Mouse (Mus musculus): ENCODE results near the gene Tmc6. TPM values are rescaled to one million over a fixed set of nuclear protein-coding genes. Genes with fewer than 3 reads are reported as not detected.
A peak's percentile ranks its signal among the peaks of the same experiment; 100 is the strongest.

Tmc6 gene
- total RNA-seq, 1 experiment = 36.0 TPM

GRCm38 (mm10) chr11:117794035-117794551 lies 12.1 kb upstream of the Tmc6 start:
- Histone ChIP-seq H3K4me1 (ENCODE audit: control insufficient read depth in 2 of 2, insufficient read depth in 2 of 2, low read length in 2 of 2, poor library complexity in 1 of 2) (peaks cover 4 to 33% of the 10 kb centered on the region in 2 experiments; a peak in 2 of 4 replicates), H3K36me3 (ENCODE audit: control insufficient read depth, insufficient read depth, low read length, poor library complexity, severe bottlenecking) (no peaks in the 10 kb centered on the region), H3K9ac (ENCODE audit: insufficient read depth, low read depth, low read length, poor library complexity, severe bottlenecking) (no peak overlapping the region), H3K9me3 (ENCODE audit: control insufficient read depth, insufficient read depth, low read depth, low read length) (no peaks in the 10 kb centered on the region), H3K4me3 (ENCODE audit: insufficient read depth in 1 of 2, low read depth in 1 of 2, low read length in 2 of 2, poor library complexity in 1 of 2, severe bottlenecking in 1 of 2) (no peak overlapping the region), H3K27ac (ENCODE audit: insufficient read depth, low read depth, low read length, poor library complexity, severe bottlenecking) (no peak overlapping the region)
- TF ChIP-seq CHD2 (IDR thresholded peaks at IDR 0.05; ENCODE audit: low read depth, low read length) (no peak), HCFC1 (IDR thresholded peaks at IDR 0.05; ENCODE audit: borderline replicate concordance, insufficient read depth, low read length) (no peak), ZC3H11A (IDR thresholded peaks at IDR 0.05; ENCODE audit: borderline replicate concordance, low read depth, low read length) (no peak), ZNF384 (IDR thresholded peaks at IDR 0.05; ENCODE audit: low read depth, low read length) (no peak), MAFK (IDR thresholded peaks at IDR 0.05; ENCODE audit: insufficient read depth, low read depth, low read length) (no peak)
- DNase-seq (ENCODE audit: low read depth, low spot score) = no peak
- in situ Hi-C loops (cut with MboI; ENCODE audit: low sequenced_read_pairs in 2 of 2, unreplicated experiment in 2 of 2) = no loop called here

DNA sequence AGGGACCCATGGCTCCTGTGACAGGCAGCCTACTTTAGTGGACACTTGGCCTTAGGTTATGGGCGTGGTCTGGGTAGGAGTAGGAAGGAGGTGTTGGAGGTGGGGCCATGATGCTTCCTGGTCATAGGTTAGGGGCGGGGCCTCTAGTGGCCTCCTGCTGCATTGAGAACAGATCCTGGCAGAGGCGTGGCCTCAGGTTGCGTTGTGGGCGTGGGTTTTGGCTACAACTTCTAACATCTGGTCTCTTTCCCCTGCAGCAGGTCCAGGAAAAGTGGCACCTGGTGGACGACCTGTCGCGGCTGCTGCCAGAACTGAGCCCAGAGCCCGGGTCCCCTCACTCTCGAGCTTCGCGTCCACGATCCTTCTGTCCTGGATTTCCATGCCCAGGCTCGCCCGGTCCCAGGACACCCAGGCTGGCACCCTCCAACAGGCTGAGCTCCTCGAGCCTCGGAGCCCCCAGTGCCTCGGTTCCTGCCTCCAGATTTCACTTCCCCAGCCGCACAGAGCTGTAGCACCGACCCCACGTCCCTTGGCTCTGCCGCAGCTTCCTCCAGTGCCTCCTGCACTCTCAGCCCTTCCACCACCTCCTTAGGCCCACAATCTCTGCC lies 10.4 kb upstream of the Tmc6 start:
- Histone ChIP-seq H3K4me1 (ENCODE audit: control insufficient read depth in 2 of 2, insufficient read depth in 2 of 2, low read length in 2 of 2, poor library complexity in 1 of 2) (peaks cover 4 to 23% of the 10 kb centered on the region in 2 experiments; a peak in 2 of 4 replicates), H3K4me3 (ENCODE audit: insufficient read depth in 1 of 2, low read depth in 1 of 2, low read length in 2 of 2, poor library complexity in 1 of 2, severe bottlenecking in 1 of 2) (peak overlapping the region; percentile 37 to 60), H3K9me3 (ENCODE audit: control insufficient read depth, insufficient read depth, low read depth, low read length) (no peaks in the 10 kb centered on the region), H3K36me3 (ENCODE audit: control insufficient read depth, insufficient read depth, low read length, poor library complexity, severe bottlenecking) (no peaks in the 10 kb centered on the region), H3K27ac (ENCODE audit: insufficient read depth, low read depth, low read length, poor library complexity, severe bottlenecking) (no peak overlapping the region), H3K9ac (ENCODE audit: insufficient read depth, low read depth, low read length, poor library complexity, severe bottlenecking) (peak overlapping the region; percentile 41; the same call in 1 of the 2 replicates)
- in situ Hi-C loops (cut with MboI; ENCODE audit: low sequenced_read_pairs in 2 of 2, unreplicated experiment in 2 of 2) = no loop called here
- peak; percentile 92 for DNase-seq (ENCODE audit: low read depth, low spot score)
- TF ChIP-seq HCFC1 (IDR thresholded peaks at IDR 0.05; ENCODE audit: borderline replicate concordance, insufficient read depth, low read length) = no peak
- TF ChIP-seq ZC3H11A (IDR thresholded peaks at IDR 0.05; ENCODE audit: borderline replicate concordance, low read depth, low read length) = no peak
- no peak for TF ChIP-seq MAFK (IDR thresholded peaks at IDR 0.05; ENCODE audit: insufficient read depth, low read depth, low read length)
- TF ChIP-seq CHD2 (IDR thresholded peaks at IDR 0.05; ENCODE audit: low read depth, low read length) = no peak
- TF ChIP-seq ZNF384 (IDR thresholded peaks at IDR 0.05; ENCODE audit: low read depth, low read length) = no peak

DNA sequence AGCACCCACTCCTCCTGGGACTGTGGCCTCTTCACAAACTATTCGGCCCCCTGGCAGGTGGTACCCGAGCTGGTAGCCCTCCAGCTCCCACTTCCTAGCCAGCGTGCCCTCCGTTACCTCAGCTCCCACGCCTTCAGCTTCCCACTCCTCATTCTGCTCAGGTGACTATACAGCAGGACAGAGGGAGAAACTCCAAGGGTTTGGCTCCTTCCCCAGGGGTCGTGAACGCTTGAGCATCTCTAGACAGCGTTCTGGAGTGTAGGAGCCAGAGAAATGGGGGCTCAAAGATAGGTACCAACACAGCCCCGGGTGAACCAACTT lies 9.4 kb upstream of the Tmc6 start:
- Histone ChIP-seq H3K4me1 (ENCODE audit: control insufficient read depth in 2 of 2, insufficient read depth in 2 of 2, low read length in 2 of 2, poor library complexity in 1 of 2) (peaks cover 4 to 26% of the 10 kb centered on the region in 2 experiments; a peak in 2 of 4 replicates), H3K27ac (ENCODE audit: insufficient read depth, low read depth, low read length, poor library complexity, severe bottlenecking) (no peak overlapping the region), H3K36me3 (ENCODE audit: control insufficient read depth, insufficient read depth, low read length, poor library complexity, severe bottlenecking) (no peaks in the 10 kb centered on the region), H3K9me3 (ENCODE audit: control insufficient read depth, insufficient read depth, low read depth, low read length) (no peaks in the 10 kb centered on the region), H3K4me3 (ENCODE audit: insufficient read depth in 1 of 2, low read depth in 1 of 2, low read length in 2 of 2, poor library complexity in 1 of 2, severe bottlenecking in 1 of 2) (no peak overlapping the region), H3K9ac (ENCODE audit: insufficient read depth, low read depth, low read length, poor library complexity, severe bottlenecking) (no peak overlapping the region)
- in situ Hi-C loops (cut with MboI; ENCODE audit: low sequenced_read_pairs in 2 of 2, unreplicated experiment in 2 of 2) = no loop called here
- TF ChIP-seq ZC3H11A (IDR thresholded peaks at IDR 0.05; ENCODE audit: borderline replicate concordance, low read depth, low read length) (no peak), HCFC1 (IDR thresholded peaks at IDR 0.05; ENCODE audit: borderline replicate concordance, insufficient read depth, low read length) (no peak)
- DNase-seq (ENCODE audit: low read depth, low spot score) = no peak

GRCm38 (mm10) chr11:117790703-117791440 lies 8.9 kb upstream of the Tmc6 start:
- TF ChIP-seq HCFC1 (IDR thresholded peaks at IDR 0.05; ENCODE audit: borderline replicate concordance, insufficient read depth, low read length) (no peak), MAFK (IDR thresholded peaks at IDR 0.05; ENCODE audit: insufficient read depth, low read depth, low read length) (no peak), ZC3H11A (IDR thresholded peaks at IDR 0.05; ENCODE audit: borderline replicate concordance, low read depth, low read length) (no peak), CHD2 (IDR thresholded peaks at IDR 0.05; ENCODE audit: low read depth, low read length) (no peak), ZNF384 (IDR thresholded peaks at IDR 0.05; ENCODE audit: low read depth, low read length) (no peak)
- H3K9ac ChIP-seq (ENCODE audit: insufficient read depth, low read depth, low read length, poor library complexity, severe bottlenecking) = no peak overlapping the region
- H3K27ac ChIP-seq (ENCODE audit: insufficient read depth, low read depth, low read length, poor library complexity, severe bottlenecking) = no peak overlapping the region
- no peak for DNase-seq (ENCODE audit: low read depth, low spot score)
- H3K9me3 ChIP-seq (ENCODE audit: control insufficient read depth, insufficient read depth, low read depth, low read length) = no peaks in the 10 kb centered on the region
- H3K36me3 ChIP-seq (ENCODE audit: control insufficient read depth, insufficient read depth, low read length, poor library complexity, severe bottlenecking) = no peaks in the 10 kb centered on the region
- H3K4me1 ChIP-seq (ENCODE audit: control insufficient read depth in 2 of 2, insufficient read depth in 2 of 2, low read length in 2 of 2, poor library complexity in 1 of 2) = peaks cover 4 to 27% of the 10 kb centered on the region in 2 experiments; a peak in 2 of 4 replicates
- peak overlapping the region; percentile 2 to 3; a peak in 2 of 4 replicates for H3K4me3 ChIP-seq (ENCODE audit: insufficient read depth in 1 of 2, low read depth in 1 of 2, low read length in 2 of 2, poor library complexity in 1 of 2, severe bottlenecking in 1 of 2)
- in situ Hi-C loops (cut with MboI; ENCODE audit: low sequenced_read_pairs in 2 of 2, unreplicated experiment in 2 of 2) = no loop called here

All from ES-E14 (cell line).